Mouse (Mus musculus) CD4-positive helper T cell, adult 2 months (primary cell): ENCODE results near the gene Muc13.
A peak's percentile ranks its signal among the peaks of the same experiment; 100 is the strongest.

Source experiments
- DNase-seq: peaks from one replicate; pipeline ENCODE4 v3.0.0-alpha.2; 2012; ENCODE audit warnings: low read depth, missing footprints, low spot score

Muc13 gene

GRCm38 (mm10) chr16:33824603-33825002 lies 30.8 kb downstream of the Muc13 start:
- no peak for DNase-seq

- DNase-seq: no peak
Observed at GRCm38 (mm10) chr16:33828496-33828895, 34.7 kb downstream of the Muc13 start.

- DNase-seq: peak; percentile 14
Observed at GRCm38 (mm10) chr16:33829301-33829831, 35.5 kb downstream of the Muc13 start, which contains the start of gene Itgb5. Itgb5 (plus strand) TSS chr16:33829665.

- DNase-seq: peak; percentile 37
Observed at GRCm38 (mm10) chr16:33829842-33830511, 36.1 kb downstream of the Muc13 start.

- DNase-seq: no peak
Observed at GRCm38 (mm10) chr16:33830512-33831105, 36.8 kb downstream of the Muc13 start.

GRCm38 (mm10) chr16:33832057-33832456 lies 38.2 kb downstream of the Muc13 start:
- no peak for DNase-seq

- peak; percentile 33 for DNase-seq
Observed at GRCm38 (mm10) chr16:33832728-33833428, 39.0 kb downstream of the Muc13 start.

GRCm38 (mm10) chr16:33833429-33833753 lies 39.6 kb downstream of the Muc13 start:
- DNase-seq: no peak

GRCm38 (mm10) chr16:33833781-33834482 lies 40.1 kb downstream of the Muc13 start:
- no peak for DNase-seq

- DNase-seq: no peak
Observed at GRCm38 (mm10) chr16:33836676-33837075, 42.8 kb downstream of the Muc13 start.

GRCm38 (mm10) chr16:33837191-33837590 lies 43.4 kb downstream of the Muc13 start:
- DNase-seq: no peak

GRCm38 (mm10) chr16:33840616-33841015 lies 46.8 kb downstream of the Muc13 start:
- no peak for DNase-seq

GRCm38 (mm10) chr16:33842081-33842880 lies 48.4 kb downstream of the Muc13 start:
- DNase-seq: no peak

- no peak for DNase-seq
Observed at GRCm38 (mm10) chr16:33844150-33844611, 50.3 kb downstream of the Muc13 start.

GRCm38 (mm10) chr16:33844866-33845265 lies 51.0 kb downstream of the Muc13 start:
- no peak for DNase-seq

GRCm38 (mm10) chr16:33853271-33853670 lies 59.4 kb downstream of the Muc13 start:
- DNase-seq: no peak

- DNase-seq: no peak
Observed at GRCm38 (mm10) chr16:33858766-33859165, 64.9 kb downstream of the Muc13 start.

GRCm38 (mm10) chr16:33859380-33859779 lies 65.5 kb downstream of the Muc13 start:
- DNase-seq: no peak

GRCm38 (mm10) chr16:33859988-33860700 lies 66.3 kb downstream of the Muc13 start:
- DNase-seq: no peak

GRCm38 (mm10) chr16:33862406-33862805 lies 68.6 kb downstream of the Muc13 start:
- DNase-seq: no peak
